Mouse (Mus musculus) limb, embryonic 11.5 days (tissue): Measurements from ENCODE around the gene Mapkap1. TPM values are rescaled to one million over a fixed set of nuclear protein-coding genes. Genes with fewer than 3 reads are reported as not detected.

Source experiments
- ATAC-seq: fragments of 200-750 bp; cut with Nextera tagmentation; 2 replicates; pipeline ENCODE4 v1.8.0; 2017; ENCODE audit warnings: low read depth; ENCODE audit not compliant: insufficient number of reproducible peaks, low FRiP score, low TSS enrichment
- DNase-seq: peaks from one replicate; pipeline ENCODE4 v3.0.0-alpha.2; 2015; ENCODE audit warnings: low spot score
- H3K27ac ChIP-seq: fragments of 300-500 bp; sonication (generic); replicated peaks from 2 replicates; pipeline ENCODE4 v1.5.1; 2014; ENCODE audit warnings: low read depth, mild to moderate bottlenecking, low read length
- H3K27me3 ChIP-seq: fragments of 300-500 bp; sonication (generic); 2 replicates; pipeline ENCODE4 v1.6.1; 2014; ENCODE audit warnings: mild to moderate bottlenecking, low read length, mixed read lengths; ENCODE audit not compliant: control insufficient read depth, insufficient read depth
- H3K36me3 ChIP-seq: fragments of 300-500 bp; sonication (generic); 2 replicates; pipeline ENCODE4 v1.6.1; 2014; ENCODE audit warnings: mild to moderate bottlenecking, low read length, moderate library complexity, mixed read lengths; ENCODE audit not compliant: control insufficient read depth, insufficient read depth
- H3K4me1 ChIP-seq: fragments of 300-500 bp; sonication (generic); 2 replicates; pipeline ENCODE4 v1.6.1; 2014; ENCODE audit warnings: low read length, mixed read lengths; ENCODE audit not compliant: control insufficient read depth, insufficient read depth
- H3K4me2 ChIP-seq: fragments of 300-500 bp; sonication (generic); 2 replicates; pipeline ENCODE4 v1.6.1; 2014; ENCODE audit warnings: low read depth, mild to moderate bottlenecking, moderate library complexity; ENCODE audit not compliant: severe bottlenecking
- H3K4me3 ChIP-seq: fragments of 300-500 bp; sonication (generic); 2 replicates; pipeline ENCODE4 v1.5.1; 2014; ENCODE audit warnings: low read depth, low read length
- H3K9ac ChIP-seq: fragments of 300-500 bp; sonication (generic); 2 replicates; pipeline ENCODE4 v1.6.1; 2014; ENCODE audit warnings: mild to moderate bottlenecking, low read length
- H3K9me3 ChIP-seq: fragments of 300-500 bp; sonication (generic); 2 replicates; pipeline ENCODE4 v1.6.1; 2016; ENCODE audit warnings: low read length; ENCODE audit not compliant: control insufficient read depth
- WGBS: fragments of 180-500 bp; shearing (Covaris S2); extraction: QIAGEN DNeasy Blood & Tissue Kit; methylation state at CpG from one replicate; pipeline ENCODE4 v1.1.7; 2014; 5-methylcytosine and 5-hydroxymethylcytosine counted together
- polyA plus RNA-seq: library from polyadenylated mRNA; unstranded; fragments of >200 nt; fragmentation: Nextera tagmentation; extraction: Ambion mirVana; gene quantifications from 2 replicates; pipeline ENCODE4 v1.2.1, GENCODE M21; 2014

Gene Mapkap1
- polyA plus RNA-seq, 1 experiment from 2014 or later = 94.7 TPM

- 86% methylated on average over 3 of the region's 3 CpGs for WGBS
- DNase-seq (no peak), ATAC-seq (no peak)
- no peak overlapping the region for H3K4me2 ChIP-seq
- H3K9me3 ChIP-seq = no peaks in the 10 kb centered on the region
- H3K4me3 ChIP-seq = no peak overlapping the region
- H3K36me3 ChIP-seq = no peaks in the 10 kb centered on the region
- H3K4me1 ChIP-seq = no peaks in the 10 kb centered on the region
- no peaks in the 10 kb centered on the region for H3K27me3 ChIP-seq
- H3K9ac ChIP-seq = no peak overlapping the region
- no peak overlapping the region for H3K27ac ChIP-seq
These were observed 55.9 kb downstream of the Mapkap1 start for GRCm38 (mm10) chr2:34462490-34462889.

- Histone ChIP-seq H3K4me2 (no peak overlapping the region), H3K4me3 (no peak overlapping the region), H3K4me1 (no peaks in the 10 kb centered on the region), H3K27me3 (no peaks in the 10 kb centered on the region), H3K36me3 (no peaks in the 10 kb centered on the region), H3K27ac (no peak overlapping the region), H3K9ac (no peak overlapping the region), H3K9me3 (no peaks in the 10 kb centered on the region)
- no peak for ATAC-seq
- WGBS = 83% methylated on average over 7 of the region's 7 CpGs
- DNase-seq = no peak
These were observed 62.1 kb downstream of the Mapkap1 start for GRCm38 (mm10) chr2:34468559-34469141.

DNA sequence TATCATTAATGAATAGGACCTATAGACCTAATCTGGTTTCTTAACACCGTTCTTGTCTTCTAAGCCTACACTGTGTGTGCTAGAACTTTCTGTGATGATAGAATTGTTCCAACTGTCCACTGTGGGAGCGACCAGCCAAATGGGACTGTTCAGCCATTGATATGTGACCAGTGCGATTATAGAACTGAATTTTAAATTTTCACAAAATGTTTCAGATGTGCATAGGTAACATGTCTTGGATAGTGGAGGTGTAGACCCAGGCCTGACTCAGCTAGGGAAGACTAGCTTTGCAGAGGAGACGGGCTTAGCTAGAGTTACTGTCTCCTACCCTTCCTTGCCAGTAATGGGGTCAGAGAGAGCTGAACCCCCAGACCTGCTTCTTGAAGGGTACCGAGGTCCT, 62.8 kb downstream of the Mapkap1 start:
- DNase-seq (no peak), ATAC-seq (no peak)
- H3K36me3 ChIP-seq = no peaks in the 10 kb centered on the region
- H3K9me3 ChIP-seq = no peaks in the 10 kb centered on the region
- no peaks in the 10 kb centered on the region for H3K27me3 ChIP-seq
- H3K27ac ChIP-seq = no peak overlapping the region
- no peak overlapping the region for H3K4me2 ChIP-seq
- H3K4me3 ChIP-seq = no peak overlapping the region
- H3K9ac ChIP-seq = no peak overlapping the region
- no peaks in the 10 kb centered on the region for H3K4me1 ChIP-seq
- 92% methylated on average over 5 of the region's 5 CpGs for WGBS

- ATAC-seq (no peak), DNase-seq (no peak)
- H3K36me3 ChIP-seq = no peaks in the 10 kb centered on the region
- H3K4me1 ChIP-seq = no peaks in the 10 kb centered on the region
- H3K9me3 ChIP-seq = no peaks in the 10 kb centered on the region
- H3K27ac ChIP-seq = no peak overlapping the region
- no peak overlapping the region for H3K4me2 ChIP-seq
- H3K4me3 ChIP-seq = no peak overlapping the region
- 86% methylated on average over 3 of the region's 3 CpGs for WGBS
- H3K9ac ChIP-seq = no peak overlapping the region
- H3K27me3 ChIP-seq = no peaks in the 10 kb centered on the region
These were observed 67.2 kb downstream of the Mapkap1 start for GRCm38 (mm10) chr2:34473775-34474174.

DNA sequence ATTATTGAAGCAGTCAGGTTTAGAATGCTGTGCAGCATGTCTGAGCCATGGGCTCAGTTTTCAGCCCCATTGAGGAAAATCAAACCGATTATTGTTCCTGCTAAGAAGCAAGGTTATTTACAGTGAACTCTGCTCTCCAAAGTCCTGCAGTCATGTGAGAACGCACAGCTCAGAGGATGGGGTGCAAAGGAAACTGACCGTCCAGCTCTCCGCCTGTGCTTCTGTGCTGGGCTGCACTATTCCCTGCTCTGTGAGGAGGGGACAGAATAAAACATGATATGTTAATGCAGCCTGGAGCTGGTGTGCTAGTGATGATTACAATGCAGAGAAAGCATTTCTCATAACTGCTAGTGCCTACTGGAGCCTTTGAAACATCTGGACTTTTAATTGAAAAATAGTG, 74.8 kb downstream of the Mapkap1 start:
- Histone ChIP-seq H3K9ac (no peak overlapping the region), H3K4me2 (no peak overlapping the region), H3K27me3 (no peaks in the 10 kb centered on the region), H3K9me3 (no peaks in the 10 kb centered on the region), H3K27ac (no peak overlapping the region), H3K4me1 (no peaks in the 10 kb centered on the region), H3K36me3 (no peaks in the 10 kb centered on the region), H3K4me3 (no peak overlapping the region)
- DNase-seq (no peak), ATAC-seq (no peak)
- WGBS = 69% methylated on average over 4 of the region's 4 CpGs

DNA sequence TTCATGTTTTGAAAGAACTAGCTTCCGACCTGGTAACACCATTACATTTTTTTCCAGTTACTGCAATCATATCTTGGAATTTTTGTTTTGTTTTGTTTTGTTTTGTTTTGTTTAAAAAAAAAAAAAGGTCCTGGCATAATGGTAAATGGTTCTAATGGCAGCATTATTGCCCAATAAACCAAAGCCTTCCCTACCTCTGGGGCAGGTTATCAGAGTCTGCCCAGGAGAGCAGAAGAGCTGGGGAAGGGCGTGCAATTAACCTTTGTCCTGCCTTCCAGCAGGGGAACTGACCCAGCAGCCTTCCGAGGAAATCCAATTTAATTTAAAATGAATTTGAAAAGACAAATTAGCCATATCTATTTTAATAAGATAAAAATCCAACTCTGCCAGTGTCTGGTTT, 75.5 kb downstream of the Mapkap1 start:
- Histone ChIP-seq H3K9ac (no peak overlapping the region), H3K4me1 (no peaks in the 10 kb centered on the region), H3K36me3 (no peaks in the 10 kb centered on the region), H3K9me3 (no peaks in the 10 kb centered on the region), H3K4me2 (no peak overlapping the region), H3K27me3 (no peaks in the 10 kb centered on the region), H3K27ac (no peak overlapping the region), H3K4me3 (no peak overlapping the region)
- WGBS = 49% methylated on average over 3 of the region's 3 CpGs
- DNase-seq (no peak), ATAC-seq (no peak)

DNA sequence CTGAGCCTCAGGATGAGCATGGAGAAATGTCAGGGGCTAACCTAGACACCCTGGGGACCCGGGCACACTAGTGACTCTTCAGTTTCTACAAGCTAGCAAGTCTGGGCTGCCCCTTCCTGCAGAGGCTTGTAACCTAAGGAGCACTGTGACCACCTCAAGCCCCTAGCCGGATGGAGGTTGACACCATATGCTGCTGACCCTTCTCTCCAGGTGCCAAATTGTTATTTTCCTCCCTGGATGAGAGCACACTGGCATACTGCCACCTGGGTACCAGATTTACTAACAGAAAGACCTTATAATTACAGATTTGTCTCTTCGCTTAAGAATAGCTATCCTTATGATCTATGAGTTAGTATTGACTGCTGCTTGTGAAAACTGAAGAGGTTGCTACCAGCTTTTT, 76.0 kb downstream of the Mapkap1 start:
- Histone ChIP-seq H3K4me1 (no peaks in the 10 kb centered on the region), H3K4me3 (no peak overlapping the region), H3K9ac (no peak overlapping the region), H3K9me3 (no peaks in the 10 kb centered on the region), H3K27ac (no peak overlapping the region), H3K4me2 (no peak overlapping the region), H3K36me3 (no peaks in the 10 kb centered on the region), H3K27me3 (no peaks in the 10 kb centered on the region)
- 66% methylated on average over 3 of the region's 3 CpGs for WGBS
- ATAC-seq (no peak), DNase-seq (no peak)

GRCm38 (mm10) chr2:34487281-34487680, 80.7 kb downstream of the Mapkap1 start:
- Histone ChIP-seq H3K4me2 (no peak overlapping the region), H3K4me1 (no peaks in the 10 kb centered on the region), H3K9me3 (no peaks in the 10 kb centered on the region), H3K9ac (no peak overlapping the region), H3K4me3 (no peak overlapping the region), H3K36me3 (no peaks in the 10 kb centered on the region), H3K27me3 (no peaks in the 10 kb centered on the region), H3K27ac (no peak overlapping the region)
- no peak for DNase-seq
- no peak for ATAC-seq
- WGBS = 88% methylated on average over 7 of the region's 7 CpGs
